Mouse (Mus musculus) megakaryocyte, embryonic 14.5 days (primary cell): ENCODE measurements at regions not wholly inside any gene's neighbourhood (a gene's known extent, or its start where the extent isn't known, plus 50 kb on each side); places are given as distances from the start of the nearest gene placed in this dataset.

Experiments used
- FLI1 ChIP-seq: IDR thresholded peaks from 2 replicates; pipeline ENCODE4 v1.6.1; 2012; ENCODE audit warnings: low read length, inconsistent platforms, mixed read lengths
- GATA1 ChIP-seq: IDR thresholded peaks from 3 replicates; pipeline ENCODE4 v1.6.1; 2012; ENCODE audit warnings: mixed read lengths, low read length, inconsistent platforms, borderline replicate concordance

DNA sequence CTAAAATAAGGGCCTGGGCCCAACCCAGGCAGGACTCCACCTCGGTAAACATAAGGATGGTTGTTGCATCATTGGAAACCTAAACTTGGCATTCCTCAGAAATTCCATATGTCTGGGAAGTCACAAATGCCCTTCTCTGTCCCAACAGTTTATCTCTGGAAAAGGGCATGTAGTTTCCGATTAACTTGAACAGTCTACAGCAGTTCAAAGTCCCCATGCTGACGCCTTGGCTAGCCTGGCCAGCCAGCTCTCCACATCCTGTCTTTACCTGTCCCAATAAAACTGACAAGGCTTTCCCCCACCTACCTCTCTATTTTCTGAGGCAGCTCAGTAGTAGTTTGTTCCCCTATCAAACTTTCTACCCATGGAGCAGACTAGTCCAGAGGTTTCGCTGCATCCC lies 351.7 kb upstream of the Chd6 start:
- TF ChIP-seq FLI1 (no peak), GATA1 (no peak)
